Mouse (Mus musculus): Measurements from ENCODE around the gene Gm10340.
"Not testable (repeated sequence)": the region's sequence is repeated elsewhere in the genome, so short reads cannot be mapped to it uniquely, and the experiment has no call there.

Gm10340 gene

DNA sequence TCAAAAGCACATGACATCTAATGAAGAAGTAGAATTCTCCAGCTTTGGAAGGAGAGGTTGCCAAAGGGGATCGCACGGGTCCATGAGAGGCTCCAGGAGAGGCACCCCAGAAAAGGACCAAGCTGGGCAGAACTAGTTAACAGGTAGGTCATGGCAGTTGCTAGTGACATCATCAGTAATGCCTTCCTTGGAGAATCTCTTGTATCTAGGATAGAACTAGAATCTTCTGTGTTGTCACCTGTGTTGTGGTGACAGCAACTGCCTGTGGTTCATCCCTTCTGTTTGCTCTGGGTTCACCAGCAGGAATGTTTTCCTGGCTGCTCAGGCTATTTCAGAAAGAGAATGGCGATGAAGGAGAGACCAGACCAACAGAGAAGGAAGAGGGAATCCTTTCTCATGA is at the start of gene Gm10340:
Gm10340 (plus strand) TSS at position 301 of the 400 bp plus-strand sequence.
- DNase-seq (ENCODE audit: inconsistent age in 2 of 2, low spot score in 1 of 2) = not testable (repeated sequence)

DNA sequence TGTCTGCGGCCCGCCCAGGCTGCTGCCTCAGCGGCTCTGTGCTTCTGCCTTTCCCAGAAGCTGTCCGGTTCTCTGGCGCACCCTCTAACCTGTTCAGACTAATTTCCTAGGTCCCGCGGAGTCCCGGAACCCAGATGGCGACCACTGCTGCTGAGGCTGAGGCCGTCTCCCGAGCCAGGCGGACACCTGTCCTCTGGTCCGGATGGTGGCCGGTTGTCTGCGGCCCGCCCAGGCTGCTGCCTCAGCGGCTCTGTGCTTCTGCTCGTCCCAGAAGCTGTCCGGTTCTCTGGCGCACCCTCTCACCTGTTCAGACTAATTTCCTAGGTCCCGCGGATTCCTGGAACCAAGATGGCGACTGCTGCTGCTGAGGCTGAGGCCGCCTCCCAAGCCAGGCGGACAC is 17.7 kb upstream of the Gm10340 start:
- DNase-seq (ENCODE audit: inconsistent age in 2 of 2, low spot score in 1 of 2) = peak; percentile 13 to 48

DNA sequence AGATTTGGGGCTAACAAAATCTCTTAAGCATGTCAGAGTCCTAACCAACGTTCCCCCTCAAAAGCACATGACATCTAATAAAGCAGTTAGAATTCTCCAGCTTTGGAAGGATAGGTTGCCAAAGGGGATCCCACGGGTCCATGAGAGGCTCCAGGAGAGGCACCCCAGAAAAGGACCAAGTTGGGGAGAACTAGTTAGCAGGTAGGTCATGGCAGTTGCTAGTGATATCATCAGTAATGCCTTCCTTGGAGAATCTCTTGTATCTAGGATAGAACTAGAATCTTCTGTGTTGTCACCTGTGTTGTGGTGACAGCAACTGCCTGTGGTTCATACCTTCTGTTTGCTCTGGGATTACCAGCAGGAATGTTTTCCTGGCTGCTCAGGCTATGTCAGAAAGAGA is 54.2 kb downstream of the Gm10340 start, which contains the start of gene Gm5795:
Gm5795 (plus strand) TSS at position 301 of the 400 bp plus-strand sequence.
- not testable (repeated sequence) for DNase-seq (ENCODE audit: inconsistent age in 2 of 2, low spot score in 1 of 2)

Data from adrenal gland, adult (tissue).